Mouse (Mus musculus) myocyte (in vitro differentiated cells): ENCODE measurements around the gene Ccdc57.

Source experiments
- CEBPB ChIP-seq: IDR thresholded peaks from 2 replicates; pipeline ENCODE4 v1.6.1; 2011; ENCODE audit warnings: mild to moderate bottlenecking, moderate library complexity; ENCODE audit not compliant: poor library complexity, insufficient read depth, severe bottlenecking
- E2F4 ChIP-seq: IDR thresholded peaks from one replicate; pipeline ENCODE4 v1.6.1; 2011; ENCODE audit warnings: mild to moderate bottlenecking, control low read depth, moderate library complexity; ENCODE audit not compliant: insufficient read depth
- MAX ChIP-seq: IDR thresholded peaks from one replicate; pipeline ENCODE4 v1.6.1; 2011; ENCODE audit warnings: low read depth, mild to moderate bottlenecking, control low read depth
- POLR2A ChIP-seq: IDR thresholded peaks from one replicate; pipeline ENCODE4 v1.6.1; 2011; ENCODE audit warnings: low read depth, mild to moderate bottlenecking, control low read depth, moderate library complexity; ENCODE audit not compliant: insufficient read length
- TCF12 ChIP-seq: IDR thresholded peaks from one replicate; pipeline ENCODE4 v1.6.1; 2011; ENCODE audit warnings: mild to moderate bottlenecking, control low read depth; ENCODE audit not compliant: poor library complexity, insufficient read depth, severe bottlenecking
- USF1 ChIP-seq: IDR thresholded peaks from one replicate; pipeline ENCODE4 v1.6.1; 2011; ENCODE audit warnings: low read depth, mild to moderate bottlenecking, control low read depth, moderate library complexity

DNA sequence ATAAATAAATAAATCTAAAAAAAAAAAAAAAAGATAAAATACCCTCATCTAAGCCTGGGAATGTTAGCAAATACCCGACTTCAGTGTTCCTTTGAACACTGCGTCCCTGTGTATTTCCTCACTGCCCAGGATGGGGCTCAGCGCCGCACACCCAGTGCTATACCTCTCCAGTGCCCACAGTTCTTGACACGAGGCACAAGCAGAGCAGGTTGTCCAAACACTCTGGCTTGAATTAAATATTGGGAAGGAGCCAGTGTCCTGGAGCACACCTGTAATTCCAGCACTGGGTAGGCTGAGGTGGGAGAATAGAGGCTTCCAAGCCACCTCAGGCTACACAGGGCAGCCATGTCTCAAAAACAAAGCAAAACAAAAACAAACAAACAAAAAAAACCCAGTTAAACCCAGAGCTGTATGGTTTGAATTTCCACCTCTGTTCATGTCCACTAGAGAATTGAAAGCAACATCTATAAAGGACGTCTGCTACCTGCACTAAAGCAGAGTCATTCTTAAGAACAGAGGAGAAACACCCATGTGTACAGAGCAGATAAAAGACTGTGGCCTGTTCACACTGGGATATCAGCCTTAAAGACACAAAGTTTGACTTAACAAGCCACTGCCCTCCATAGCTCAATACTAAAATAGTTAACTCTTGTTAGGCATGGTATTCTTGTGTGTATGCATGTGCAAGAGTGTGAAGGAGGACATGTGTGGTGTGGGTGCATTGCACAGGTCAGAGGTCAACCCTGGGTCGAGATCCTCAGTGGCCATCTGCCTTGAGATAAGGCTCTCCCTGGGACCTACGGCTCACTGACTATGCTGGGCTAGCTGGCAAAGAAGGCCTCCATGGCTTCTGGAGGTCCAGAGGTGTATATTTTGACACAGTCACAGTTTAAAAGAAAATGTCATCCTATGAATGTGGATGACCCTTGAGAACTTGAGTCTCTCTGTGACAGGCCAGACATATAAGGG, 32.1 kb downstream of the Ccdc57 start:
- no peak for TF ChIP-seq USF1
- no peak for TF ChIP-seq CEBPB
- TF ChIP-seq TCF12: no peak
- TF ChIP-seq POLR2A: no peak
- TF ChIP-seq MAX: no peak
- no peak for TF ChIP-seq E2F4
